Mouse (Mus musculus): Measurements from ENCODE around the gene Olfr1129.
A peak's percentile ranks its signal among the peaks of the same experiment; 100 is the strongest.
"Not testable (repeated sequence)": the region's sequence is repeated elsewhere in the genome, so short reads cannot be mapped to it uniquely, and the experiment has no call there.

The Olfr1129 gene

GRCm38 (mm10) chr2:87573602-87574001 lies at the start of gene Olfr1129:
TSS of gene Olfr1129 (plus strand) at chr2:87573902.
- not testable (repeated sequence) for DNase-seq (ENCODE audit: low spot score)

- DNase-seq (ENCODE audit: low spot score) = peak; percentile 23
Measured at GRCm38 (mm10) chr2:87525899-87526616, 47.6 kb upstream of the Olfr1129 start.

- DNase-seq (ENCODE audit: low spot score) = no peak
Measured at GRCm38 (mm10) chr2:87531496-87531895, 42.2 kb upstream of the Olfr1129 start, which contains the start of gene Olfr153. TSS of gene Olfr153 (plus strand) at chr2:87531796.

GRCm38 (mm10) chr2:87534826-87535225 lies 38.9 kb upstream of the Olfr1129 start:
- no peak for DNase-seq (ENCODE audit: low spot score)

GRCm38 (mm10) chr2:87545442-87545841 lies 28.3 kb upstream of the Olfr1129 start, which contains the start of gene Olfr1128:
TSS of gene Olfr1128 (minus strand) at chr2:87545542.
- no peak for DNase-seq (ENCODE audit: low spot score)

GRCm38 (mm10) chr2:87605912-87606311 lies 32.2 kb downstream of the Olfr1129 start, which contains the start of gene Olfr1130:
TSS of gene Olfr1130 (plus strand) at chr2:87606212.
- DNase-seq (ENCODE audit: low spot score) = not testable (repeated sequence)

GRCm38 (mm10) chr2:87626804-87627203 lies 53.1 kb downstream of the Olfr1129 start, which contains the start of gene Olfr1131:
TSS of gene Olfr1131 (plus strand) at chr2:87627104.
- DNase-seq (ENCODE audit: low spot score) = no peak
